Mouse (Mus musculus) embryonic fibroblast, embryonic 13.5 days (primary cell): ENCODE measurements around the gene Megf9.

Source experiments
- CTCF ChIP-seq: IDR thresholded peaks from 2 replicates; pipeline ENCODE4 v1.5.1; 2011; ENCODE audit warnings: mild to moderate bottlenecking, control low read depth, low read length, moderate library complexity, borderline replicate concordance; ENCODE audit not compliant: insufficient read depth
- POLR2A ChIP-seq: IDR thresholded peaks from 2 replicates; pipeline ENCODE4 v1.6.1; 2011; ENCODE audit warnings: low read depth, mild to moderate bottlenecking, control low read depth, low read length, moderate library complexity

DNA sequence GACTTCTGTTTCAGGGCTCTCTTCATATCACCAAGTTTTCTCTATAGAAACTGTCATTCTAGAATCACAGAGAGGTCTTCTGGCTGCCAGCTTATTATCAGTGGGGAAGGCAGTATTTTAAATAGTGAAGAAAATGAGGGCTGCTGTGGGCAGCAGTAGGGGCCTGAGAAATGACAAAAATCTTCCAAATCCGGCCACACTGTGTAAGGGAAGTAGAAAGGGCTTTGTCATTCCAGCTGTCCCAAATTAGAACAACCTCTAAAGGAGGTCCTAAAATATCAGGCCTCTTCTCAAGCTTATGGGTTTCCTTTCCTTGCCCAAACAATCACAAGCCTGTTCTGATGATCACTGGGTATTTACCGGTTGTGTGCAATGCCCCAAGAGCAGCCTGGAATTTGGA lies 7.6 kb upstream of the Megf9 start:
- TF ChIP-seq POLR2A: no peak
- no peak for TF ChIP-seq CTCF
